Mouse (Mus musculus): Measurements from ENCODE around the gene Cap2. TPM values are rescaled to one million over a fixed set of nuclear protein-coding genes. Genes with fewer than 3 reads are reported as not detected.

The Cap2 gene
- polyA plus RNA-seq, 1 experiment, result 1.3 TPM

DNA sequence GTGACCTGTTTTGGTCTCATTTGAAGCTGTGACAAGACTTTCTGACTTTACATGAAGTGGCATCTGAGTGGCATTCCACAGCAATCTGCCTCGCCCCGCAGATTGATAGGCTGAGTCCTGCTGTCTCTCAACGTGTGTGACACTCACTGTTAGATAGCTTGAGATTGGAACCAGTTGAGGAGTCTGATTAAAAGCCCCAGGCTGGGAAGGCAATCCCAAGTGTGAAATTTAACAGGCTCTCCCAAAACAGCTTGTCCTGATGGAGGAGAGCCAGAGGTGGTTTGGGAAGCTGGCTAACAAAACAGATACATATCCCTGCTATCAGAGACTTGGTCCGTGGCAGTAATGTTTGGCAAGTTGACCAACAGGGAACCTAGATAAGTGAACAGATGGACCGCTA is 21.6 kb downstream of the Cap2 start:
- 81% methylated on average over 5 of the region's 5 CpGs for WGBS
- no peak for DNase-seq (ENCODE audit: low read depth in 1 of 2, low spot score in 2 of 2)
- no peaks in the 10 kb centered on the region for H3K4me1 ChIP-seq (ENCODE audit: control insufficient read depth, insufficient read depth, insufficient read length)
- no peak overlapping the region for H3K4me3 ChIP-seq (ENCODE audit: extremely low read depth, insufficient read depth, insufficient read length)
- H3K27me3 ChIP-seq (ENCODE audit: control insufficient read depth, insufficient read depth, low read length), result no peaks in the 10 kb centered on the region
- no peaks in the 10 kb centered on the region for H3K36me3 ChIP-seq (ENCODE audit: control insufficient read depth, insufficient read depth, low read length)
- no peak overlapping the region for H3K27ac ChIP-seq (ENCODE audit: insufficient read depth, low read length)
- TF ChIP-seq CTCF (IDR thresholded peaks at IDR 0.05; ENCODE audit: extremely low read depth, insufficient read depth, insufficient read length, insufficient replicate concordance) (no peak), POLR2A (IDR thresholded peaks at IDR 0.05; ENCODE audit: low read depth, low read length) (no peak)

DNA sequence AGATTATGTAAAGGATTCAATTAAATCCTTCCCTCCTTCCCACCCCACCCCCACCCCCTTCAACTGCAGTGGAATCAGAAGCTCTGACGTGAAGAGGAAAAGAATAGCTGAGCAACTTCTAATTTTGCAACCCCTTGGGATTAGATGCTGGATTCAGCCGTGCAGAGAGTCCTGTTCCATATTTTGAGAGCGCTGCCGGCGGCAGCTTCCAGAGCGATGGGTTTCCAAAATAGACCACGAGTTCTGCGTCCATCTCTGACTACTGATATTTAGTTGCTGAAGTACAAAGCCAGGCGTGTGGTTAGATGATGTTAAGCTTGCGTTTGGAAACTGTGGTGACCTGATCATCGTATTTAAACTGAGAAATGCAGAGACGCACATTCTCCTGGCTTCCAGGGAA is 22.1 kb downstream of the Cap2 start:
- Histone ChIP-seq H3K4me1 (ENCODE audit: control insufficient read depth, insufficient read depth, insufficient read length) (no peaks in the 10 kb centered on the region), H3K27ac (ENCODE audit: insufficient read depth, low read length) (no peak overlapping the region), H3K4me3 (ENCODE audit: extremely low read depth, insufficient read depth, insufficient read length) (no peak overlapping the region), H3K36me3 (ENCODE audit: control insufficient read depth, insufficient read depth, low read length) (no peaks in the 10 kb centered on the region), H3K27me3 (ENCODE audit: control insufficient read depth, insufficient read depth, low read length) (no peaks in the 10 kb centered on the region)
- 87% methylated on average over 12 of the region's 12 CpGs for WGBS
- TF ChIP-seq POLR2A (IDR thresholded peaks at IDR 0.05; ENCODE audit: low read depth, low read length) (no peak), CTCF (IDR thresholded peaks at IDR 0.05; ENCODE audit: extremely low read depth, insufficient read depth, insufficient read length, insufficient replicate concordance) (no peak)
- no peak for DNase-seq (ENCODE audit: low read depth in 1 of 2, low spot score in 2 of 2)

DNA sequence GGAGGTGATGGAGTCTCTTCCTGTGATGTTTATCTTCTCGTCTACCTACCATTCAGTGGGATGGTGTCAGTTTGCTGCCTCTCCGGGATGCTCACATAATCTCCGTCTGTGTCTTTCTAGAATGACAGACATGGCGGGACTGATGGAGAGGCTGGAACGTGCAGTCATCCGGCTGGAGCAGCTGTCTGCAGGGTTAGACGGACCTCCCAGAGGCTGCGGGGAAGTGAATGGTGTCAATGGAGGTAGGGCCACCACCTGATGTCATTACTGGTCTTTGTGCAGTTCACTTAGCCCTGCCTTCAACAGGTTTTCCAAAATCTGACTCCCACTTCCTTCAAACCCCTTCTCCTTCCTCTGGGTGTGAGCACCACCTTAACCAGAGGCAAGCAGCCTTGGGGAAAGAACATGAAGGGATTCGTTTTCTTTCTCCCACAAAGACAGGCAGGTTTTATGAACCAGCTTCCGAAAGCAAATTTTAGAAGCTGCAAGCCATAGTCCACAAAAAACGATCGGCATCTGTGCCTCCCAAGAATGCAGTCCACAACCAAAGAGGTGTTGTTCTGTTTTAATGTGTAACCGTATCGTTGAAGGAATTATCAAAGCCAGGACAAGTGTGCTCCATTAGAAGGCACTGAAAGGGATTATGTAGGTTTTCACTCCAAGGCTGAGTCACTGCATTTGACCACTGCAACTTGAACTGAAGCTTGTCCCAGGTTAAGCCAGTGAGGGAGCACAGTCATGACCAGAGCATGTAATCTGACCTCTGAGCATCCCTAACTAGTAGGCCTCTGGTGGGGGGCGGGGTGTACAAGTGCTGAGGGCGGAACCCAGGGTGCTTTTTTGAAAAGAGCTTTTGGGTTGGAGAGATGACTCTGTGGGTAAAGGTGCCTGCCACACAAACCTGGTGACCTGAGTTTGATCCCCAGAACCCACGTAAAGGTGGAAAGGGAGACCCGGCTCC is 23.9 kb downstream of the Cap2 start:
- Histone ChIP-seq H3K4me3 (ENCODE audit: extremely low read depth, insufficient read depth, insufficient read length) (no peak overlapping the region), H3K36me3 (ENCODE audit: control insufficient read depth, insufficient read depth, low read length) (no peaks in the 10 kb centered on the region), H3K4me1 (ENCODE audit: control insufficient read depth, insufficient read depth, insufficient read length) (no peaks in the 10 kb centered on the region), H3K27ac (ENCODE audit: insufficient read depth, low read length) (no peak overlapping the region), H3K27me3 (ENCODE audit: control insufficient read depth, insufficient read depth, low read length) (no peaks in the 10 kb centered on the region)
- no peak for DNase-seq (ENCODE audit: low read depth in 1 of 2, low spot score in 2 of 2)
- WGBS, result 92% methylated on average over 18 of the region's 18 CpGs
- no peak for TF ChIP-seq POLR2A (IDR thresholded peaks at IDR 0.05; ENCODE audit: low read depth, low read length)
- TF ChIP-seq CTCF (IDR thresholded peaks at IDR 0.05; ENCODE audit: extremely low read depth, insufficient read depth, insufficient read length, insufficient replicate concordance), result no peak

DNA sequence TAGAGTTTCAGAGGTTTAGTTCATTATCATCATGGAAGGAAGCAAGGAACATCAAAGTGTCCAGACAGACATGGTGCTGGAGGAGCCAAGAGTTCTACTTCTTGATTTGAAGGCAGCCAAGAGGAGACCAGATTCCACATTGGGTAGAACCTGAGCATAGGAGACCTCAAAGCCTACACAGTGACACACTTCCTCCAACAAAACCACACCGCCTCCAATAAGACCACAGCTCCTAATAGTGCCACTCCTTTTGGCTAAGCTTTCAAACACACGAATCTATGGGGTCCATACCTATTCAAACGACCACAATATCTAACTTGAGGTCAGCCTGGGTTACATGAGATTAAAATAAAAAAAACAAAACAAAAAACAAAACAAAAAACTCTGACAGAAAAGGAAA is 25.0 kb downstream of the Cap2 start:
- no peak overlapping the region for H3K4me3 ChIP-seq (ENCODE audit: extremely low read depth, insufficient read depth, insufficient read length)
- H3K27me3 ChIP-seq (ENCODE audit: control insufficient read depth, insufficient read depth, low read length), result no peaks in the 10 kb centered on the region
- WGBS, result 9% methylated on average over 3 of the region's 3 CpGs
- no peaks in the 10 kb centered on the region for H3K36me3 ChIP-seq (ENCODE audit: control insufficient read depth, insufficient read depth, low read length)
- no peaks in the 10 kb centered on the region for H3K4me1 ChIP-seq (ENCODE audit: control insufficient read depth, insufficient read depth, insufficient read length)
- no peak for TF ChIP-seq POLR2A (IDR thresholded peaks at IDR 0.05; ENCODE audit: low read depth, low read length)
- no peak for TF ChIP-seq CTCF (IDR thresholded peaks at IDR 0.05; ENCODE audit: extremely low read depth, insufficient read depth, insufficient read length, insufficient replicate concordance)
- no peak overlapping the region for H3K27ac ChIP-seq (ENCODE audit: insufficient read depth, low read length)
- DNase-seq (ENCODE audit: low read depth in 1 of 2, low spot score in 2 of 2), result no peak

DNA sequence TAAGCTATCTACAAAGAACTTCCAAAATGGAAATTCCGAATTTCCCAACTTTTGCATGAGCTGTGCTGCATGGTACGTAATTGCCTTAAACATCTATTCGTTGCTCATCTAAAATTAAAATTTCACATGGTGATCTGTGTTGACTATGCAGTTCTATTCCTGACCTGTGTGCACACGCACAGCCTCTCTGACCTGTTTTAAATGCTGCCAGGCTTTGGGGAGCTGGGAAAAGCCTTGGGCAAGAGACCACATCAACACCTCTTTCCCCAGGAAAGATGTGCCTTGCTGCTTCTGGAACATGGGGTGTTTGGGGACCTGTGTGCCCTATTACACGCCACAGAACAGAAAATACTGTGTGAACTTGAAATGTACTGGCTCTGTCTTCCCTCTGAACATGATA is 25.7 kb downstream of the Cap2 start:
- no peaks in the 10 kb centered on the region for H3K27me3 ChIP-seq (ENCODE audit: control insufficient read depth, insufficient read depth, low read length)
- 88% methylated on average over 5 of the region's 5 CpGs for WGBS
- DNase-seq (ENCODE audit: low read depth in 1 of 2, low spot score in 2 of 2), result no peak

DNA sequence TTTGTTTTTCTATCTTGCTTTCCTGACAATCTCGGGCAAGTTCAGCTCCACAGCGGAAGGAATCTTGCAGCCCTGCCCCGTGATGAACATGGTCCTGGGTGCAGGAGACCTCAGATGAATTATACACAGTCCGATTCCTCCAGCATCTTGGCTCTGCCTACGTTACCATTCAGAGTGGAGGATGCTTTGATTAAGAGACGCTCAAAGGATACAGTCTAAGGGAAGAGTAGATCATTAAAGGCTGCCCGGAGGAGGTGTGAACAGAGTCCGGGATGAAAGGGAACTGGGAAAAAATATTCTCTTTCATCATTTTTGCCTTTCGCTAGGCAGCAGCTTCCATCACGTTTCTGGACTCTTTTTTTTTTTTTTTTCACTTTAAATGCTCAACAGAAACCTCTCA is 27.4 kb downstream of the Cap2 start:
- no peak overlapping the region for H3K27ac ChIP-seq (ENCODE audit: insufficient read depth, low read length)
- no peaks in the 10 kb centered on the region for H3K27me3 ChIP-seq (ENCODE audit: control insufficient read depth, insufficient read depth, low read length)
- WGBS, result 86% methylated on average over 10 of the region's 10 CpGs
- H3K4me1 ChIP-seq (ENCODE audit: control insufficient read depth, insufficient read depth, insufficient read length), result no peaks in the 10 kb centered on the region
- H3K4me3 ChIP-seq (ENCODE audit: extremely low read depth, insufficient read depth, insufficient read length), result no peak overlapping the region
- H3K36me3 ChIP-seq (ENCODE audit: control insufficient read depth, insufficient read depth, low read length), result no peaks in the 10 kb centered on the region
- DNase-seq (ENCODE audit: low read depth in 1 of 2, low spot score in 2 of 2), result no peak
- no peak for TF ChIP-seq CTCF (IDR thresholded peaks at IDR 0.05; ENCODE audit: extremely low read depth, insufficient read depth, insufficient read length, insufficient replicate concordance)
- no peak for TF ChIP-seq POLR2A (IDR thresholded peaks at IDR 0.05; ENCODE audit: low read depth, low read length)

More for the DNA sequence above, 25.7 kb downstream of the Cap2 start:
- Histone ChIP-seq H3K36me3 (ENCODE audit: control insufficient read depth, insufficient read depth, low read length) (no peaks in the 10 kb centered on the region), H3K4me1 (ENCODE audit: control insufficient read depth, insufficient read depth, insufficient read length) (no peaks in the 10 kb centered on the region), H3K4me3 (ENCODE audit: extremely low read depth, insufficient read depth, insufficient read length) (no peak overlapping the region), H3K27ac (ENCODE audit: insufficient read depth, low read length) (no peak overlapping the region)
- TF ChIP-seq CTCF (IDR thresholded peaks at IDR 0.05; ENCODE audit: extremely low read depth, insufficient read depth, insufficient read length, insufficient replicate concordance), result no peak
- no peak for TF ChIP-seq POLR2A (IDR thresholded peaks at IDR 0.05; ENCODE audit: low read depth, low read length)

DNA sequence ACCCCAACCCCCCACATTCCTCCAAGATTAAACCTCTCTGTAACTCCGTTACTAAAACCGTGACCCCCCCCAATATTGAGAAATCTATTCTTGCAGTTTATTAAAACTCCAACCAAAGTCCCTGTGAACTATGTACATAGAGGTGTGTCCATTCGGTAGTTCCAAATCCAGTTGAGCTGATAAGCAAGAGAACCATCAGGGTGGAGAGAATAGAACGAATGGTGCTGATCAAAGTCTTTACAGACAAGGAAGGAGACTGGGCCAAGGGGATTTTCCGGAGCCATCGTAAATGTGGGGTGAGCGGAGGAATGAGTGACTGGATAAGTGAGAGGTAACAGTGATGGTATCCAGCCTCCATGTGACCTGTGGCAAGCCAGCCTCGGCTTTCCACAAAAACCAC is 28.9 kb downstream of the Cap2 start:
- no peaks in the 10 kb centered on the region for H3K36me3 ChIP-seq (ENCODE audit: control insufficient read depth, insufficient read depth, low read length)
- H3K27ac ChIP-seq (ENCODE audit: insufficient read depth, low read length), result no peak overlapping the region
- DNase-seq (ENCODE audit: low read depth in 1 of 2, low spot score in 2 of 2), result no peak
- no peak for TF ChIP-seq POLR2A (IDR thresholded peaks at IDR 0.05; ENCODE audit: low read depth, low read length)
- TF ChIP-seq CTCF (IDR thresholded peaks at IDR 0.05; ENCODE audit: extremely low read depth, insufficient read depth, insufficient read length, insufficient replicate concordance), result no peak
- no peaks in the 10 kb centered on the region for H3K27me3 ChIP-seq (ENCODE audit: control insufficient read depth, insufficient read depth, low read length)
- WGBS, result 88% methylated on average over 8 of the region's 8 CpGs
- no peak overlapping the region for H3K4me3 ChIP-seq (ENCODE audit: extremely low read depth, insufficient read depth, insufficient read length)
- H3K4me1 ChIP-seq (ENCODE audit: control insufficient read depth, insufficient read depth, insufficient read length), result no peaks in the 10 kb centered on the region
